Mouse (Mus musculus): ENCODE measurements around the gene Idh1.

Idh1 gene

GRCm38 (mm10) chr1:65113536-65114172 lies 72.6 kb downstream of the Idh1 start:
- DNase-seq (ENCODE audit: low read depth, low spot score): peak; percentile 46

DNA sequence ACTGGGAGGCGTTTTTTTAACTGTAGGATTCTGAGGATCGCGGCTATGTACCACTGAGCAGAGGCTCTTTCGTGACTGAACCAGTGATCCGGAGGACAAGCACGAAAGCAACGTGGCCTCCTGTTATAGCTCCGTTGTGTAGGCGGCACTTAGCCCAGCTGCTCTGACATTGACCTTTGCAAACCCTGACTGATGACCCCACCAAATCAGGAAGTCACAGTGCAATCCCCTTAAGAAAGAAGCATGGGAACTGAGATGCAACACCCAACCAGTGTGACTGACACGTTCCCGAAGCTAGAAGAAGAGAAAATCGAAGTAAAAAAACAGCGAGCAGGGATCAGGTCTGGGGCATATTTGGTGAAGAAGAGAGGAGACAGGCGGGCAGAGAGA lies 73.5 kb downstream of the Idh1 start:
- peak; percentile 82 for DNase-seq (ENCODE audit: low read depth, low spot score)

DNA sequence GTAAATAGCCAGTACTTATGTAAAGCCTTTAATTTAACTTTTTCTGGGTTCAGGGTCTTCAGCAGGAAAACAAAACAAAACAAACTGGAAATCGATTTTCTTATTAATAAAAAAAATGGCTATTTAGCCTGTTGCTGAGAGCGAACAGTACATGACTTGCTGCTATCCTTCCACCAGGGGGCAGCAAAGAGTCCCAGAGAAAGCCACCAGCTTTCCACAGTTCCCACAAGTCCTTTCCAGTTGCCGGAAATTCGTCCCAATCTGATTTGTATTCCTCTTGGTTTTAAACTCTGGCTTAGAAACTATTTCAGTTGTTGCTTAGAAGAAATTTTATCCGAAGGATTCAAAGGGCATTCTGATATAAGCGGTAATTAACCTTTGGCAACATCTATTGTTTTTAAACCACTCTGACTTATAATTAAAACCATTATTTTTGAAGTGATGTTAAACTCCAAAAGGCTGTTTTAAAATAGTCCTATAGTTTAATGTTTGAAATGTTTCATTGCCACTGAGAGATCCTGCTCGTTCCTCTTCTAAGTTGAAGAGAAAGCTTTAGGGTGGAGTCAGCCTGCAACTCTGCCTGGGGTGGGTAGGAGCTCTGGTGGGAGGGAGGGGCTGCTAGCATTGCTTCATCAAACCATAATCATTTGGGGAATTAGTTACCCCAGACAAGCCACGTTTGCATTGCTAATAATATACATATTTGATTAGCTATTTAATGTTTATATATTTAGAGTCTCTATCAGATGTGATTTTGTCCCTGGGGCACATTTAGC lies 74.1 kb downstream of the Idh1 start:
- DNase-seq (ENCODE audit: low read depth, low spot score): peak; percentile 82

- no peak for DNase-seq (ENCODE audit: low read depth, low spot score)
Measured at GRCm38 (mm10) chr1:65109756-65110435, 76.4 kb downstream of the Idh1 start.

- no peak for DNase-seq (ENCODE audit: low read depth, low spot score)
Measured at GRCm38 (mm10) chr1:65109196-65109595, 77.1 kb downstream of the Idh1 start.
